ENCODE assay signal across 32 mouse cellular contexts in the genomic region with DNA sequence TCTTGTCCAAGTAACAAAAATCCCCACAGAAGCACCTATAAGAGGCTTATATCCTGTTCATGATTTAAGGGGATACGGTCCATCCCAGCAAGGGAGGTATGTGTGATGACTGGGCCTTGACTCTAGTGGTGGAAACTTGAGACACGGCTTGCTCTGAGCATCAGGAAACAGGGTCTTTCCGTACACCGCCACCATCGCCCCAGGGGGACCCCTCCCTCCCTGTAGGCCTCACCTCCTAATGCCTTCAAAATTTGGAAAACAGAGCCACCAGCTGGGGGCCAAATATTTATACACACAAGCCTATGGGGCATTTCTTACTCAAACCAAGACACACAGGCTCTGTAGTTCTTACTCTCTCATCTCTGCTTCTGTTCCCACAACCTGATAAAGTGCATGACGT. TPM values are rescaled to one million over a fixed set of nuclear protein-coding genes. Genes with fewer than 3 reads are reported as not detected.
DNase-seq lines count a peak whose midpoint lies in the region; ATAC-seq and TF ChIP-seq lines count a peak whose summit lies in the region.
"Had no signal": no experiment of that assay in that cellular context is flagged by ENCODE, and none has a peak within 500 bp of the region (broad histone marks: within the 10 kb centered on the region; RNA-seq: fewer than 3 reads in every experiment).

No protein-coding gene starts in this region.

- DNase-seq in CD4-positive, CD25-positive, alpha-beta regulatory T cell, adult 2 months (ENCODE audit: low read depth, low spot score): peak; percentile 43
- no peak for DNase-seq in ES-E14 (ENCODE audit: low read depth, low spot score)
- DNase-seq in naive thymus-derived CD4-positive, alpha-beta T cell, adult 2 months (ENCODE audit: low read depth): peak; percentile 44
- no peak for DNase-seq in ovary, postnatal 36 days (ENCODE audit: low spot score)
- DNase-seq in spleen, adult 12 weeks (ENCODE audit: low spot score): no peak
- no peak for DNase-seq in adrenal gland, postnatal 36 days
- DNase-seq: adrenal gland, adult 2 months; adrenal gland, postnatal 14 days; cerebellum, adult 18-20 months; cerebellum, adult 9-11 months; cerebellum, postnatal 25 days; embryo, embryonic 11 days; gastrocnemius, postnatal 36 days; heart, adult 2 months; heart, postnatal 14 days; heart, postnatal 4 days; kidney, adult 11 months; kidney, adult 8-10 months had no signal

- in situ Hi-C loops in ES-E14 (cut with MboI; ENCODE audit: low sequenced_read_pairs in 2 of 2, unreplicated experiment in 2 of 2): no loop called here

- no peak for ATAC-seq in CD4-positive, CD25-positive, alpha-beta regulatory T cell, adult 4 months
- peak; percentile 27 for ATAC-seq in activated CD4-positive, CD25-positive, alpha-beta regulatory T cell, adult 4 months
- ATAC-seq: forebrain, embryonic 15.5 days; hindbrain, postnatal 0 days had no signal

- no peak overlapping the region for H3K9ac ChIP-seq in ES-E14 (ENCODE audit: insufficient read depth, low read depth, low read length, poor library complexity, severe bottlenecking)
- H3K9ac ChIP-seq: embryonic facial prominence, embryonic 13.5 days; forebrain, embryonic 12.5 days; forebrain, embryonic 15.5 days; heart, embryonic 13.5 days; hindbrain, embryonic 14.5 days; intestine, embryonic 15.5 days had no signal

- no peak overlapping the region for H3K4me3 ChIP-seq in ES-E14 (ENCODE audit: insufficient read depth in 1 of 2, low read depth in 1 of 2, low read length in 2 of 2, poor library complexity in 1 of 2, severe bottlenecking in 1 of 2)
- H3K4me3 ChIP-seq: embryonic facial prominence, embryonic 10.5 days; embryonic facial prominence, embryonic 13.5 days; erythroblast, embryonic 14.5 days; forebrain, embryonic 12.5 days; forebrain, embryonic 15.5 days; heart, adult 2 months; heart, embryonic 10.5 days; heart, embryonic 13.5 days; intestine, embryonic 15.5 days had no signal

- no peaks in the 10 kb centered on the region for H3K9me3 ChIP-seq in ES-E14 (ENCODE audit: control insufficient read depth, insufficient read depth, low read depth, low read length)
- H3K9me3 ChIP-seq: embryonic facial prominence, embryonic 10.5 days; embryonic facial prominence, embryonic 13.5 days; forebrain, embryonic 15.5 days; G1E; heart, embryonic 10.5 days; heart, embryonic 13.5 days; intestine, embryonic 15.5 days had no signal

- H3K27ac ChIP-seq in ES-E14 (ENCODE audit: insufficient read depth, low read depth, low read length, poor library complexity, severe bottlenecking): peak overlapping the region; percentile 40; the same call in 1 of the 2 replicates
- H3K27ac ChIP-seq: embryonic facial prominence, embryonic 10.5 days; embryonic facial prominence, embryonic 13.5 days; forebrain, embryonic 12.5 days; forebrain, embryonic 15.5 days; heart, adult 2 months; heart, embryonic 10.5 days; heart, embryonic 13.5 days; hindbrain, embryonic 14.5 days; hindbrain, postnatal 0 days; intestine, embryonic 15.5 days had no signal

- peaks cover 41% of the 10 kb centered on the region for H3K36me3 ChIP-seq in ES-E14 (ENCODE audit: control insufficient read depth, insufficient read depth, low read length, poor library complexity, severe bottlenecking)

- peaks cover 5 to 8% of the 10 kb centered on the region in 2 experiments; a peak in 3 of 4 replicates for H3K4me1 ChIP-seq in ES-E14 (ENCODE audit: control insufficient read depth in 2 of 2, insufficient read depth in 2 of 2, low read length in 2 of 2, poor library complexity in 1 of 2)
- H3K4me1 ChIP-seq: embryonic facial prominence, embryonic 10.5 days; embryonic facial prominence, embryonic 13.5 days; forebrain, embryonic 12.5 days; forebrain, embryonic 15.5 days; intestine, embryonic 15.5 days had no signal

TF ChIP-seq in ES-E14, 5 proteins besides CTCF, POLR2A, EP300 and RAD21:
- TF ChIP-seq MAFK (IDR thresholded peaks at IDR 0.05; ENCODE audit: insufficient read depth, low read depth, low read length) (no peak), HCFC1 (IDR thresholded peaks at IDR 0.05; ENCODE audit: borderline replicate concordance, insufficient read depth, low read length) (no peak), ZNF384 (IDR thresholded peaks at IDR 0.05; ENCODE audit: low read depth, low read length) (no peak), CHD2 (IDR thresholded peaks at IDR 0.05; ENCODE audit: low read depth, low read length) (no peak), ZC3H11A (IDR thresholded peaks at IDR 0.05; ENCODE audit: borderline replicate concordance, low read depth, low read length) (no peak)

RNA-seq across cellular contexts. Expression of gene Gm10401, which starts 6.3 kb away (rescaled TPM):
- 10 to 100 TPM; 15.1 to 18.1 TPM for polyA plus RNA-seq in CD4-positive, CD25-positive, alpha-beta regulatory T cell, adult 4 months (2017; shearing (Covaris generic))
- 5.8 and 7.7 TPM in 2 replicates for total RNA-seq in ES-E14 (2012; rRNA removed)
- polyA plus RNA-seq in activated CD4-positive, CD25-positive, alpha-beta regulatory T cell, adult 4 months (2017; shearing (Covaris generic)): 10 to 100 TPM; 11.7 to 19.1 TPM
- not detected for total RNA-seq in adrenal gland, postnatal 36 days (2021)
- total RNA-seq: adrenal gland, adult 2 months; adrenal gland, postnatal 14 days; gastrocnemius, adult 8-10 months; gastrocnemius, postnatal 36 days; heart, adult 2 months; heart, postnatal 14 days; heart, postnatal 4 days; hindbrain, postnatal 0 days had no signal
- polyA plus RNA-seq: adrenal gland, adult 2 months; erythroblast, embryonic 14.5 days; G1E; heart, adult 2 months had no signal

RNA-seq across cellular contexts. Expression of gene Acads, which starts 27.4 kb away (rescaled TPM):
- 10 to 100 TPM; 10.6 to 28.4 TPM for polyA plus RNA-seq in CD4-positive, CD25-positive, alpha-beta regulatory T cell, adult 4 months (2017; shearing (Covaris generic))
- total RNA-seq in ES-E14 (2012; rRNA removed): 41.1 and 43.6 TPM in 2 replicates
- polyA plus RNA-seq in activated CD4-positive, CD25-positive, alpha-beta regulatory T cell, adult 4 months (2017; shearing (Covaris generic)): 10 to 100 TPM; 14.7 to 24.1 TPM
- 100 to 1,000 TPM; 156 to 220 TPM for total RNA-seq in adrenal gland, postnatal 36 days (2021)

RNA-seq across cellular contexts. Expression of gene Unc119b, which starts 43.0 kb away (rescaled TPM):
- polyA plus RNA-seq in CD4-positive, CD25-positive, alpha-beta regulatory T cell, adult 4 months (2017; shearing (Covaris generic)): 10 to 100 TPM; 16.1 to 16.4 TPM
- total RNA-seq in ES-E14 (2012; rRNA removed): 27.1 and 27.5 TPM in 2 replicates
- 10 to 100 TPM; 18.3 to 19.0 TPM for polyA plus RNA-seq in activated CD4-positive, CD25-positive, alpha-beta regulatory T cell, adult 4 months (2017; shearing (Covaris generic))
- 10 to 100 TPM; 38.9 to 45.3 TPM for total RNA-seq in adrenal gland, postnatal 36 days (2021)

Comparison
In these comparisons a context has a peak if more than half of its experiments do, and no peak if none do; other contexts are left out.
1. DNase-seq: peak in CD4-positive, CD25-positive, alpha-beta regulatory T cell, adult 2 months (single experiment) and naive thymus-derived CD4-positive, alpha-beta T cell, adult 2 months (single experiment); none in ES-E14 (single experiment), ovary, postnatal 36 days (single experiment), spleen, adult 12 weeks (single experiment) and adrenal gland, postnatal 36 days (0 of 2).